Mouse (Mus musculus): Measurements from ENCODE around the gene Gng11.

Gene Gng11

GRCm38 (mm10) chr6:4003890-4004306, at the start of gene Gng11:
Gene Gng11 (plus strand): TSS chr6:4003904.
- DNase-seq: peak; percentile 35 to 58

DNA sequence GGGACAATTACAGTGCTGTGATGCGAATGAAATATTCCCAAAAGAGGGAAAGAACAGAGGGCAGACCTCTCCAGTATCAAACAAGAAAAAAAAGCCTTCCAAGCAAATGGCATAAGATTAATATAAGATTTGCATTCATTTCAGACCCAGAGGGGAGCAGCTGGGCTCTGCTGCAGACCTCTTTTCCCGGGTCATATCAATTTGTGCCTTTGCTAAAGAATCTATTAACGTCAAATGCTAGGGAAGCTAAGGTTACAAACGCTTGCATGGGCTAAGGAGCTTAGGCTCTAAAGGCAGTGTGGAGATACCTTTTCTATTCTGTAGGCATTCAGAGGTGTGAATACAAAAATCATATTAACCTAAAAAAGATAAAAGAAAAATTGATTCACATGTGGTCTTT, 48.7 kb upstream of the Gng11 start:
- DNase-seq: no peak

DNA sequence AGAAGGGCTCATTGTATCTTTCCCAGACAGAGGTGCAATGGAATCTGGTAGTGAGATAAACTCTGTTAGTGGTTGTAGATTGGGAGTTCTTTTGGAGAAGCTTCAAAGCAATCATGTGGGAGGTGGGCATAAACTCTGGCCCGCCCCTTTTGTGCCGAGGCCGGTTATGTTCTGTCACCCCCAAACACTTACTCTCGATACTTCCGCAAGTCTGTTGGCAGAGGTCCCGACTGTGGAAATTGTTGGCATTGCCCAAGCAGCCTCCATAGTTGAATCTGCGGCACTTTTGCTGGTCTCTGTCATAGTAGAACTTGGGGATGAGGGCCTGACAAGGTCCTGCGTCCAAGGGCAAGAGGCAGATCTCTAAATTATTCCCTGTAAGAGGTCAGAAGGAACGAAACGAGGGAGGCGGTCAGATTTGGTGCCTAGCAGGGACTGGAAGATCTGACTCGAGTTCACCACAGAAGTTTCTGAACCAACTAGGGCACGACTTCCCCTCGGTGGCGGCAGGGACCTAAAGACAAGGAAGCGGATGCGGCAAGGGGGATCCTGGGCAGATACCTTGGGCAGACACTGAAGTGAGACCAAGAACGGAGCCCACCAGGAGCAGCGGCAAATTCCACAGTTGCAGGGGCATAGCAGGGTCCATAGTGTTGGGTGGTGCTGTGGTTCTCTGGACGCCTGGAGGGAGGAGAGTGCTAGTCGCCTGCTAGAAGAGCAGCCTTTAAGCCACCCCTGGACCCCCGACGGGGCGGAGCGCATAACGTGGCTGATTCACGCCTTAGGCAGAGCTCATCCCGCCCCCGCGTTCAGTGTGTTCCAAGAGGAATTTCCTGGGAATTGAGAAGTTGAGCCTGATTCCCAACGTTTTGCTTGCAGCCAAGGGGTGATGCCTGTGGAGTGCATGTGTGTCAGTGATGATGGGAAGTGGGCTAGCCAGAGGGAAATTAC, 35.8 kb upstream of the Gng11 start:
- DNase-seq: peak; percentile 3

GRCm38 (mm10) chr6:3973679-3974078, 30.0 kb upstream of the Gng11 start:
- DNase-seq: no peak

DNA sequence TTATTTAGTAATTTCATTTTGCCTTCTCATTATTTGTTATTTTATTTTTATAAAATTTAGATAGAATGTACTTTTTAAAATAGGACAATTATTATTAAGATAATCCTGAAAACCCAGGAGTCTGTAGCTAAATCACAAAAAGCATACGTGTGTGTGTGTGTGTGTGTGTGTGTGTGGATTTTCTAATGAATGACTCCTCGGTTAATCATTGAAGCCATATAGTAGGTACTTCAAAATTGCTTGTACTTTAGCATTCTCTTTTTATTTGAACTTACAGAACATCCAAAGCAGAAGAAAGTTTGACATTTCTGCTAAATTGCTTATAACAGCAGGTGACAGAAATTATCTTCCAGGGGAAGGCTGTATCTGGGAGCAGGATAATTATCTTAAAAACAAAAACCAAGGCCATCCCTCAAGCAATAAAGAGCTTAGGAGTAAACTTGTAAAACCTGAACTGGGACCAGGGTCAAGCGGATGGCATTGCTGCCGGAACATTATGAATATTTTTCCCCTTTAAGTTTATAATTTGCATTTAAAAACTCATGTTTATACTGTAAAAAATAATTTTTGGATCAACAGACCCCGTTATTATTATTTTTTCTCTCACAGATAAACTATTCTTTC, 20.9 kb upstream of the Gng11 start:
- no peak for DNase-seq

DNA sequence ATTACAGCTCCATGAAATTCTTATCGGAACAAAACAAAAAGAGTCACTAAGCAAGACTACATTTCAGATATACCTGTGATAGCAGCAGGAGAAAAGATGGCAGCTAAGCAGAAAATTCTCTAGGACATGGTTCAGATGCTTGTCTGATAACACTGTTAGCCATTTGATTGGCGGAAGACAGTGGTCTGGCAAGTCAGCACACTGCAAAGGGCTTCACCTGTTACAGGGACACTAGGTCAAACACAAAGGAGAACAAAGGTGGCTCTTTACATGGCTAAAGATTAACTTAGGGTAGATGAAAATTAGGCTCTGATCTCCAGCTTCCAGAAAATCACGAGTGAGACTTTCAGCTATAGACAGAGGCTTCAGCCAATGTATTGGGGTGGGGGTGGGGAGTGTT, 15.0 kb upstream of the Gng11 start, which contains the start of gene Tfpi2:
Gene Tfpi2 (minus strand): TSS at position 170 of the 400 bp plus-strand sequence.
- no peak for DNase-seq

- DNase-seq: no peak
Observed at GRCm38 (mm10) chr6:3993492-3993891, 10.2 kb upstream of the Gng11 start, which contains the start of gene Gngt1. Gene Gngt1 (plus strand): TSS chr6:3993792.

GRCm38 (mm10) chr6:3998089-3998488, 5.6 kb upstream of the Gng11 start:
- DNase-seq: no peak

DNA sequence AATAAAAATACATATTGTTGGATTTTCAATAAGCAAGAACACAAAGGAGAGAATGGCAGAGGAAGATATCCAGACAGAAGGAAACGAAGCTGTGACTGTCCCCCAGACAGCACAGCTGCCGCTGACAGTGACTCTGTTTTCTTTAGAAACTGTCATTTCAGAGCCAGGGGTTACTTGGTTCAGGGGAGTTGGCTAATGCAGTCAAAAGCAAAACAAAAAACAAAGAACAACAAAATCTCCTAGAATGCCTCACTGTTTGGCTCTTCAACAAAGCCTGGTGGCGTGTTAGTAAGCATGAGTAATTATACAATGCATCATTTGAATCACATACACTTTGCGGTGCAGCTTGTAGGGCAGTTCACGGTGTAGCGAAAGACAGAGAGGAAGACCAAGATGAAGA, 4.4 kb upstream of the Gng11 start:
- no peak for DNase-seq

DNA sequence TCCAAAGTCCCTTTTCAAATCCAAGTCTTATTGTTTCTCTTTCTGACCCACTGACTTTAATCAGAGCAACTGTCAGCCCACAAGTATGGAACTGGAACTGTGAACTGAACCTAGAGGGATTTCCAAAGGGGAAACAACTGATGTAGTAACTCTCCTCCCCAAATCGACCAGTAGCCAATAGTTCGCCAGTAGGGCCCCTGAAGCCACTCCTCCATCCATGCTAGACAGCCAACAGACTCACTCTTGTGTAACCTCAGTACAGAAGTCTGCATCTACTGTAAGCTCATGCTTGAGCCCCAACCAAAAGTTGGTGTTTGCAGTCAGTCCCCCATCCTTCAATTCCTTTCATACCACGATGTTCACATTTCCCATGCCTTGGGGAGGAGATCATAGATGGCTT, 3.0 kb upstream of the Gng11 start:
- no peak for DNase-seq

GRCm38 (mm10) chr6:4003445-4003844, 259 bp upstream of the Gng11 start:
- no peak for DNase-seq

- no peak for DNase-seq
Observed at GRCm38 (mm10) chr6:4004808-4005207, 1.1 kb downstream of the Gng11 start.

DNA sequence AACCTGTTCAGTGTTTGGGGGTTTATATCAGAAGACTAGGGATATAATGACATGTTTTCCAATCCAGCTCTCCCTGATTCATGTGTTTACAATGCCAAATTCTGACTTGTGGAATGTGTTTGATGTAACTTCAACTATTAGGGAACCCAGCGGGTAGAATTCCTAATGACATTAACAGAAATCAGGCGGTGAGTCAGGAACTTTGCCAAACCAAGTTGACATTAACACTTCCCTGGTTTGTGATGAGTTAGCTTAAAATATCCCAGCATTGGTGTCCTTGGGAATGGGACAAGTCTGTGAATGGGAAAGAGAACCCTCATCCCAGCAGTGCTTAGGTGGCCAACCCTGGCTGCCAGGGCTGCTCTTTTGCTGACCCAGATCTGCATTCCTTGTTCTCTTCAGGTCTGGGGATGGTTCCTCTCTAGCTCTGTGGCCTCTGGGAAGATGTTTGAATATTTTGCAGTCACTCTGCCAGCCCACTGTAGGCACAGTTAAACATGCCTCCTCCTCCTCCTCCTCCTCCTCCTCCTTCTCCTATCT, 4.9 kb downstream of the Gng11 start:
- DNase-seq: no peak

DNA sequence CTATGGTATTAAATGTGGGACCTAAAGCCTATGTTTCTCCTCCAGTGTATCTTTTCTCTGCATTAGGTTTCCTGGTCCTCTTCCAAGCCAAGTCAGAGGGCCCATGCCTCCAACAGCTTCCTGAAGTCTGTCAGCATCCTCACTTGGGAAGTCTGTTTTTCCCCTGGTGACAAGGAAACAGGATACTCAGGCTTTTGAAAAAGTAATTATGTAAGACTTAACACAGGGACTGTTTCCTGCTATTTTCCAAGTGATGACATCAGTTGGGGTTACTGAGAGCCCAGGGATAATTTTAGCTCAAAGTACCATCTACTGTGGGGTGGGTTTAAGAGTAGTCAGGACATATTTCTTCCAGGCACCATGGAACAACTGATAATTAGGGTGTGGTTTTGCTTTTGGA, 5.8 kb downstream of the Gng11 start:
- DNase-seq: no peak

GRCm38 (mm10) chr6:4022645-4023044, 18.9 kb downstream of the Gng11 start:
- DNase-seq: no peak

- no peak for DNase-seq
Observed at GRCm38 (mm10) chr6:4026367-4026766, 22.7 kb downstream of the Gng11 start.

DNA sequence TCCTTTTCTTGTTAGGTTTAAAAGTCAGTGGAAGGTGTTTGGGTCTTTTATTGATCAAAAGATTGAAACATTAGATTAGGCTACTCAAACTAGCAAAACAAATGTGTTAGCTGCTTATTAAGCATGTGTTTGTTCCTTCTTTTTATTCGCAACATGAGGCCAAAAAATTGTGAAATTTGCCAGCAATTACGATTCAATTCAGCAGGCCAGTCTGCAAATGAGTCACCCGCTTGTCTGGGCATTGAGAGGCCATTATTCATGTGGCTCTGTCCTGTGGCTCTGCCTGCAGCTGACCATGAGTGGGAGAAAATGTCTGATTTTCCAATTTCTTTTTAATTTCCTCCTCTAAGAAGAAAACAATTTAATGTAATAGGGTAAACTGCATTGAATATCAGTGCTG, 27.3 kb downstream of the Gng11 start:
- no peak for DNase-seq

- DNase-seq: no peak
Observed at GRCm38 (mm10) chr6:4041821-4042220, 38.1 kb downstream of the Gng11 start.

- no peak for DNase-seq
Observed at GRCm38 (mm10) chr6:4047200-4047599, 43.5 kb downstream of the Gng11 start.

GRCm38 (mm10) chr6:4052843-4053242, 49.1 kb downstream of the Gng11 start:
- DNase-seq: no peak

- no peak for DNase-seq
Observed at GRCm38 (mm10) chr6:4054387-4054786, 50.7 kb downstream of the Gng11 start.

All from cerebellum, postnatal 25 days (tissue).